Mouse (Mus musculus) inflammation-experienced regulatory T-cells (primary cell): Measurements from ENCODE around the gene Gm10134. TPM values are rescaled to one million over a fixed set of nuclear protein-coding genes. Genes with fewer than 3 reads are reported as not detected.

Experiments used
- polyA plus RNA-seq, 2 experiments: library from polyadenylated mRNA; unstranded; fragments of 100-300 nt; shearing (Covaris generic); gene quantifications; one replicate each; pipeline ENCODE4 v1.2.1; 2017

Gm10134 gene
- polyA plus RNA-seq = 1 to 10 TPM; 1.4 TPM

DNA sequence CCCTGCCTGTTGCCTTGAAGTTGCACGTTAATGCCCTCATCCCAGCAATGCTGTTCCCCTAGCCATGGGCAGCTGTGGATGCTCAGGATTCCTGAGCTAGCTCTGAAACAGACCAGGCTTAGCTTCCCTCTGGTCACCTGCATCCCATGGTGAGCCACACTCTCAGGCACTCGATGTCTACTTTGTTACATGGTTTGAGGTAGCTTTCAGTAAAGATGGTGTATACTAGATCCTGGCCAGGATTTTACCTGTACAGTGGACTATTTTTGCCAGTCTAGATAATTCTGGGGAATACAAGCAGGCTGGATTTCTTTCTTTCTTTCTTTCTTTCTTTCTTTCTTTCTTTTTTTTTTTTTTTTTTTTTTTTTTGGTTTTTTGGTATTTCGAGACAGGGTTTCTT, at the start of gene Gm10134:
Gene Gm10134 (plus strand): TSS at position 301 of the 400 bp plus-strand sequence.

DNA sequence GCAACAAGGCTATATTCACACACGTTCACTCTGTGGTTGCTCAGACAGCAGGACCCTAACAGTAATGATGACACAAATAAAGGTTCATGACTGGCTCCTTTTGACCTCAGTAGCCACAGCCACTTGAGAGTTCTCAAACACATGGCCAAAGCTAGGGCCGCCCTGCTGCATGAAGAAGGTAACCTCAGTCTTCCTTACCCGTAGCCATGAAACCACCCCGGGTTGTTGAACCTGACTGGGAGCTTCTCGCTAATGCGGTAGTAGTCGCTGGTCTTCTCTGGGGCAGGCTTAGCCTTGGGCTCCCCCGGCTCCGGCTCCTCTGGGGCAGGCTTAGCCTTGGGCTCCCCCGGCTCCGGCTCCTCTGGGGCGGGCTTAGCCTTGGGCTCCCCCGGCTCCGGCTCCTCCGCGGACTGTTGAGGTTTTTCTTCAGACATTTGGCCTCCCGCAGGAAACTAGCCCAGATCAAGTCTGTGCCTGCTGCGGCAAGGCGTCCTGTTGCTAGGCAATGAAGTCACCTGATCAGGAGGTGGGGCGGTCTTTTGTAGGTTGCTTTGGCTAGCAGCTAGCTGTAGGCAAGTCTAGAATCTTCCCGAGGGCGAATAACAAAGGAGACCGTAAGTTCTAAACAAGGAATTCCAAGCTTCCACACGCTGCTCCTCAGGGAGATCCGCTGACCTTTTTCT, 39.9 kb upstream of the Gm10134 start, which contains the start of gene 1700007K13Rik:
Gene 1700007K13Rik (minus strand): TSS at position 497 of the 683 bp plus-strand sequence.

DNA sequence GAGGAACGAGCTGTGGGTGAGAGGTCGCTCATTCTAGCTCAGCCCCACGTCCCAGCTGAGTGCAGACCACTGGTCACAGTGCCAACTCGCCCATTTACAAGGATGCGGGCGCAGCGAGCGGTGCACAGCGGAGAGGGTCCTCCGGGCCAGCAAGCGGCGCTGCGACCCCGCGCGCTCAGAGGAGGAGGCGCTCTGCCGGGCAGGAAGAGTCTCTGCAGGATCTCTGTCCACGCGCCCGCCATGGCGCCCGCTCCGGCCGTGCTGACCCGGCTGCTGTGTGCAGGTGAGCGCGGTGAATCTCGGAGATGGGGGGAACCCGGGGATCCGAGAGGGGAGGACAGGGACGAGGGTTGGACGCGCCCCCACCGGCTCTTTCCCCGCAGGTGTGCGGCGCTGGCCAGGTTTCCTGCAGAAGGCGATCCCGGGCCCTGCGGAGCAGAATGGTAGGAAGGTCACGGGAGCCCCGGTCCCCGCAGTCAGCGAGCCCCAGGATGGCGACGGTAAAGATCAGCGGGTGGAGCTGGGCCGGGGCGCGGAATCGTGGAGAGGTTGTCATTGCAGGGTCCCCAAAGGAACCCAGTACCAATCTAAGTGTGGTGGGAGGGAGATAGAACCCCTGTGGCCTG, 37.9 kb upstream of the Gm10134 start, which contains the start of gene Mrps2:
Gene Mrps2 (plus strand): TSS at position 207 of the 626 bp plus-strand sequence.

DNA sequence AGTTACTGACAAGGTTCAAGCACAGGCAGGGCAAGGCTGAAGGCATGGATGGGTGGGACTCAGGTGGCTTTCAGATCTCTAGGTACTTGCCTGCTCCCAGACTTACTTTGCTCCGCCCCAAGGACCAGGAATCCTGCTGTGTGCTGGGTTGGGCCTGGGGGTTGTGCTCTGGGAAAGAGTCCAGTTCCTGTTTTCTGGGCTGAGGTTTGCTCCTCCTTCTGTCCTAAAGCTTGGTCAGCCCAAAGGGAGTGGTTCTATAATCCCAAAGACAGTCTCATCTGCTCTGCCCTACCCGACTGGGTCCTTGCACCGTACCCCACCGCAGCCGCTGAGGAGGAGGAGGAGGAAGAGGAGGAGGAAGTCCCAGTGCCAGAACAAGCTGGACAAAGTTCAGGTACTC, 9.2 kb upstream of the Gm10134 start, which contains the start of gene Gbgt1:
Gene Gbgt1 (plus strand): TSS at position 221 of the 400 bp plus-strand sequence.

DNA sequence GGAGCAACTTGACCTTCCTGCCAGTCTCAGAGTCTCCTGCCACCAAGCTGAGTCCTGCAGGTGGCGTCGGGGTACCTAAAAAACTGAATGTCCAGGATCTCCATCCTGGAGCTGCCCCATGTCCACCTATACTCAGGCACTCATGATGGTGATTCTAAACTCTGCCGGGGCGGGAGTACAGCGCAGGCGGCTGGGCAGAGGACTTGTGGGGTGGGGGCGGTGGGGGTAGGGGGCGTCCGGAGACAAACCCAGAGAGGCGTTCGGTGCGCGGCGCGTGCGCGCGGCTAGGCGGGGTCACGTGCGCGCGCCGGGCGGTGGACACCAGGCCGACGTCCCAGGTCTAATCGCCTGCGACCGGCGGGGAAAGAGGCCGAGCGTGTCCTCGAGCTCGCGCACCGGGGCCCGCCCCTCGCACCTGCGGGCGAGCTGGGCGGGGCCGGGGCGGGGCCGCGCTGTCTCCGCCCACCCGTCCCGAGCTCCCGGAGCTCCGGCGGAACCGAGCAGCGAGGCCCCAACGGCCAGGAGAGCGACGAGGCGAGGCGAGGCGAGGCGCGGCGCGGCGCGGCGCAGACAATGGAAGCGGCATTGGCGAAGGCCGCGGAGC, 7.0 kb downstream of the Gm10134 start, which contains the start of gene Ralgds:
Gene Ralgds (plus strand): TSS at position 328 of the 604 bp plus-strand sequence.

Other genes starting within 250 kb of the Gm10134 start
- gene Ppp1r26, start 59.3 kb upstream of the Gm10134 start, polyA plus RNA-seq = under 1 TPM in 1 of 2 experiments, not detected in 1; 0.22 TPM
- gene 1700007K13Rik, start 39.8 kb upstream of the Gm10134 start, polyA plus RNA-seq = under 1 TPM in 1 of 2 experiments, not detected in 1; 0.59 TPM
- 10 to 100 TPM; 20.3 to 32.4 TPM for gene Mrps2, start 38.0 kb upstream of the Gm10134 start, polyA plus RNA-seq
- gene Gbgt1, start 9.2 kb upstream of the Gm10134 start, polyA plus RNA-seq = 1 to 10 TPM in 1 of 2 experiments, not detected in 1; 1.6 TPM
- 10 to 100 TPM; 29.8 to 45.1 TPM for gene Ralgds, start 7.0 kb downstream of the Gm10134 start, polyA plus RNA-seq
- under 1 TPM in 1 of 2 experiments, not detected in 1; 0.62 TPM for gene Cel, start 57.3 kb downstream of the Gm10134 start, polyA plus RNA-seq
- 10 to 100 TPM; 20.2 to 22.7 TPM for gene Gtf3c5, start 77.7 kb downstream of the Gm10134 start, polyA plus RNA-seq
- gene Gfi1b, start 115.9 kb downstream of the Gm10134 start, polyA plus RNA-seq = 1 to 10 TPM in 1 of 2 experiments, under 1 TPM in 1; 0.16 to 1.1 TPM
- 10 to 100 TPM; 26.7 to 29.9 TPM for gene Tsc1, start 135.1 kb downstream of the Gm10134 start, polyA plus RNA-seq
- 1 to 10 TPM in 1 of 2 experiments, under 1 TPM in 1; 0.29 to 1.2 TPM for gene Spaca9, start 193.6 kb downstream of the Gm10134 start, polyA plus RNA-seq
- 1 to 10 TPM in 1 of 2 experiments, not detected in 1; 1.6 TPM for gene Ak8, start 194.1 kb downstream of the Gm10134 start, polyA plus RNA-seq